Mouse (Mus musculus) gastrocnemius, postnatal 4 days (tissue): Measurements from ENCODE around the gene Hoxb5. TPM values are rescaled to one million over a fixed set of nuclear protein-coding genes. Genes with fewer than 3 reads are reported as not detected.

Experiments used
- DNase-seq, 2 experiments: peaks; one replicate each; pipeline ENCODE4 v3.0.0; 2021 to 2022; ENCODE audit warnings: low spot score in 2 of 2, mixed read lengths in 2 of 2
- total RNA-seq, 2 experiments: library from RNA; stranded (reverse); gene quantifications; 2 replicates each; pipeline ENCODE4 v1.2.3; 2021

Gene Hoxb5
- total RNA-seq, 2 experiments from 2014 or later: 0.80 to 1.1 TPM

DNA sequence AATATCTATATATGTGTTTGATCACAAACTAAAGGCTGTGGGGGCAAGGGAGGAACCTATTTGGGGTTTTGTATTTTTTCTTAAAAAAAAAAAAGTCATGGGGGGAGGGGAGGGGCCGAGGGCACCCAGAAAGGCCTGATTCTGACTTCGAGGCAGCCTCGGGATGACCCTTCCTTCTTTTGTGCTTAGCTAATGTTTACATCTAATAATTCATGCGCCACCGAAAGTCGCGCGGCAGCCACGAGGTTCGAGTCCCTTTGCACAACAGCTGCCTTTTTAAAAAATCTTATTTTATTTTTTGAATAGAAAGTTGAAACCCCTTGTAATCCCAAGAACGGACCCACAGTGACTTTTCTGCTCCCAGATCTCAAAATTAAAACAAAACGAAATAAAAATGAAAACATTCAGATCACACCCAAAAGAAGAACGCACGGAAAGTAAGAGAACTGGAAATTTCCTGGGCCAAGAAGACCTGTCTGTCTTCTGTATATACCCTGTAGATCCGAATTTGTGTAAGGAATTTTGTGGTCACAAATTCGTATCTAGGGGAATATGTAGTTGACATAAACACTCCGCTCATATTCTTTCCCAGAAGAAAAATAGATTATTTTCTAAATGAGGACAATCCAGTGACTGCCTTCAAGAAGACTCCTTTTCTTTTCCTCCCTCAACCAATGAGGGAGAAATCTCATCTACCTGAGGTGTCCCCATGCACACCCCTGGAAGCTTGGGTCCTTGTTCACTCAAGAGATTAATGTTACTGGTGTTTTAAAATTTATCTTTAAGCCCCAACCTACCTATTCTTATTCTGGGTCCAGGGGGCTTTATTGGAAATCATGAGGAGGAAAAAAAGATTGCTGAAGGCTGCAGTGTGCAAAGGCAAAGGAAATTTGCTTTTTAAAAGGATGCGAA, 13.8 kb downstream of the Hoxb5 start:
- no peak for DNase-seq

DNA sequence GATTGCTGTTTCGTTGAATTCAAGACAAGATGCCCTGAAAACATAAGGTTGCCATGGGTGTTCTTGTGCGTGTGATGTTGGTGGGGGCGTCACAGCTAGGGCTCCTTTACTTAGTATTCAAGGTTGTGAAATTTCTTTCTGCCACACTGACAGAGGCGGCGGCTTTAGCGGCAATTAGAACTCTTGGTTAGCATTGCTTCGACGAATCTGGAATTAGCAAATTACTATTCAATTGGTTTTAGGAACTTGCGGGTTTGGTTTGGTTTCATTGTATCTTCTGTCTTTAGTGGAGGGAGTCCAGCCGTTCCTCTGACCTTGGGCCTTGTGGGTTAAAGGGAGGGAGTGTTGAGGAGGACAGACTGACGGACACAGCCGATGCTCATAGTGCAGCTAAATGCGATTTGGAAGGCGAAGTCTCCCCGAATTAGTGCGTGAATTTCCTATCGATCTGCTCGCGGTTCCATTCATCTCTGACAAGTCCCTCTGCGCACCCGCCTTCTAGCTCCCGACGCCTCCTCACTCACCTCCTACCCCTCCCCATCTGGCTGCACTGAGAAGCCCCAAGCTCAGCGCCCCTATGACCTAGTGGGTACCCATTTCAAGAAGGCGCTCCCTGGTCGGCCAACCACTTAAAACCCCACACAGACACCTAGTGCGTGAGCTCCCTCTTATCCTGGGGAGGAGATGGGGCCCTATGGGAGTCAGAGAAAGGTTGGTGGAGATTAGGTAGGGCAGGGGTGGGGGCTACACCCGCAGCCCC, 14.7 kb downstream of the Hoxb5 start, which contains the start of gene Hoxb4:
TSS of gene Hoxb4 (plus strand) at position 660 of the 760 bp plus-strand sequence.
- DNase-seq: no peak

DNA sequence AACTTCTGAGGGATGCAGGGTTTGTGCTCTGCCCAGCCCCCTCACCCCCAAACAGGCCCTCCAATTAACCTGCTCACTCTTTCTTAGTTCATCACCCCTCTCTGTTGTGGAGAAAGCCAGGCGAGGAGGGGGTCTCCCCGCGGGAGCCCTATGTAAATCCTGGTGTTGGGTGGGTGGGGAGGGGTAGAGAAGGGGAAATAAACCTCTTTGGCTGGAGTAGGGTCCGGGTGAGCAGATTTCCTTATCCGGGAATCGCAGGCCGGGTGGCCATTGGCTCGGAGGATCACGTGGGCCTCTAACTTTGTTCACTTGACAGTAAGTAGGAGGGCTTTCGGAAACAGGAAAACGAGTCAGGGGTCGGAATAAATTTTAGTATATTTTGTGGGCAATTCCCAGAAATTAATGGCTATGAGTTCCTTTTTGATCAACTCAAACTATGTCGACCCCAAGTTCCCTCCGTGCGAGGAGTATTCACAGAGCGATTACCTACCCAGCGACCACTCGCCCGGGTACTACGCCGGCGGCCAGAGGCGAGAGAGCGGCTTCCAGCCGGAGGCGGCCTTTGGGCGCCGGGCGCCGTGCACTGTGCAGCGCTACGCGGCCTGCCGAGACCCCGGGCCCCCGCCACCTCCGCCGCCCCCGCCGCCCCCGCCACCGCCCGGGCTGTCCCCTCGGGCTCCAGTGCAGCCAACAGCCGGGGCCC, 15.4 kb downstream of the Hoxb5 start:
- no peak for DNase-seq

DNA sequence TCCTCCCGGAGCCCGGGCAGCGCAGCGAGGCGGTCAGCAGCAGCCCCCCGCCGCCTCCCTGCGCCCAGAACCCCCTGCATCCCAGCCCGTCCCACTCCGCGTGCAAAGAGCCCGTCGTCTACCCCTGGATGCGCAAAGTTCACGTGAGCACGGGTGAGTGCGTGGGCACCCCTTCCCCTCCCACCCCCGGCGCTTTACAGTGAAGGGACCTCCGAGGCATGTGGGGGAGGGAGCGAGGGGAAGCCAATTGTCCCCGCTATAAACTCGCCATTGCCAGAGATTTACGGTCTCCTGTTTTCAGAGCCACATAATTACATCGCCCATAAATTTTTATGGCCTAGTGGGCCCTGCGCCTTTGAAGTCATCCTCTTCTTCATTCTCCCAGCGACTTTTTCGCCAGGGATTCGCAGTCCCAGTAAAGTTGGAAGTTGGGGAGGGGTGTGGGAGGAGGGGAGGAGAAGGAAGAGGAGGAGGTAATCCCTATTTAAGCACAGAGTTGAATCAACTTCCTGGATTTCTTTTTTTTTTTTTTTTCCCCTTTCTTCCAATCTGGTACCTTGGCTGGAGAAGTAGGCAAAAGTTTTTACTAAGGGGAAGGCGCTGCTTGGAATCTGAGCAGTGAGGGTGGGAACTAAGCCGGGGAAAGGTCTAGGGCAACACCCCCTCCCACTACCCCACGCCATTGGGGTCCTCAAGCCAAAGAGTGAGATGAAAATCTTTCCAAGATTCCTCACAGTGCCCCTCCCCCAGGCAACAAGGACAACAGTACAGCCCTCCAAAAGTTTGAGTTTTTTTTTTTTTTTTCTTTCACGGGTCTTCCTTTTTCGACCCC, 16.2 kb downstream of the Hoxb5 start:
- no peak for DNase-seq

DNA sequence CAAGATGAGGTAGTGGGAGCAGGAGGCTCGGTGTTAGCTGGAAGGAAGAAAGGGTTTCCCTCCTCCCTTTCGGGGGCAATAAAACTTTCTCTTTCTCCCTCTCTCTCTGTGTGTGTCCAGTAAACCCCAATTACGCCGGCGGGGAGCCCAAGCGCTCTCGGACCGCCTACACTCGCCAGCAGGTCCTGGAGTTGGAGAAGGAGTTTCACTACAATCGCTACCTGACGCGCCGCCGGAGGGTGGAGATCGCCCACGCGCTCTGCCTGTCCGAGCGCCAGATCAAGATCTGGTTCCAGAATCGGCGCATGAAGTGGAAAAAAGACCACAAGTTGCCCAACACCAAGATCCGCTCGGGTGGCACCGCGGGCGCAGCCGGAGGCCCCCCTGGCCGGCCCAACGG, 16.8 kb downstream of the Hoxb5 start:
- no peak for DNase-seq

DNA sequence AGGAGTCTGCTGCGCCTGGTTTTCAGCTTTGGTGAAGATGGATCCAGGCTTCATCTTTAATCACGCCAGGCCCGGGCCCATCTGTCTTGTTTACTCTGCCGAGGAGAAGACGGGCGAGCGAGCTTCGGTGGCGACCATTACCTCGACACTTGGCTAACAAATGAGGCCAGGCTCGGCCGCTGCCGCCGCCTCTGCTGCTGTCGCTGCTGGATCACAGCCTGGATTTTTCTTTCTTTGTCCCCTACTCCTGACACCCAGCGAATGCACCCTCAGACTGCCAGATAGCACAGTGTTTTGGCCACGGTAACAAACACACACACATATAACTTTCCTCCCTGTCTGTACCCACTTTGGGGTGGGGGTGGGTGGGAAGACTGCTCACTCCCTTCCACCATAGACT, 17.6 kb downstream of the Hoxb5 start:
- no peak for DNase-seq

DNA sequence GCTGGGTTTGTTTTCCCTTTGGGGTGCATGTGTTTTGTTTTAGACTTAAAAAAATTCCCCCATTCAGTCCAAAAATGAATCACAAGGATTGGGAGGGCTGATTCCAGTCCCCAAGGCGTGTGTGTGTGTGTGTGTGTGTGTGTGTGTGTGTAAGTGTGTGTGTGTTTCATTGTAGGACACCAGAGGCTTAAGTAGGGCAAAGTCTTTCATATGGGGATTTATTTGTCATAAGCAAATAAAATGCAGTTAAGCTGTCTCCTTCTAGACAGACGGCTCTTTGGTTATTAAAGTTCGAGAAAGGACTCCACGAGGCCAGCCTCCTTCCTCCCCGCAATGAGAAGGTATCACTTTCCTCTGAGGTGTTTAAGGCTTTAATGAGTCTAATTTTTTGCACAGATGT, 18.7 kb downstream of the Hoxb5 start:
- DNase-seq: no peak

DNA sequence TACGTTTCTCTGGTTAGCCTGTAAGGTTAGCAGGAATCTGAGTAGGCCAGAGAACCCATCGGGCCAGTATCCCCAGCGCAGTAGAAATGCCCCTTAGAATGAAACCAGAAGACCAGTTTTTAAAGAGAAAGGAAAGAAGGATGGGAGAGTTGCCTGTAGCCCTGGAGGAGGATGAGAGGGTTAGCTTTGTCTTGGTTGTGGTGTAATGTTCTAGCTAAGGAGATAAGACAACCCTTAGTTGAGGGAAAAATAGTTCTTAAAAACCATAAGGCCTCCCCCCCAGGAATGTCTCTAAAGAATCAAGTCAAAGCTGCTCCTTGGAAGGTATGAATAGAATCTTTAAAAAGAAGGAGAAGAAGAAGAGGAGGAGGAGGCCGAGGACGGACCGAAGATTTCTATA, 19.6 kb downstream of the Hoxb5 start:
- DNase-seq: no peak

DNA sequence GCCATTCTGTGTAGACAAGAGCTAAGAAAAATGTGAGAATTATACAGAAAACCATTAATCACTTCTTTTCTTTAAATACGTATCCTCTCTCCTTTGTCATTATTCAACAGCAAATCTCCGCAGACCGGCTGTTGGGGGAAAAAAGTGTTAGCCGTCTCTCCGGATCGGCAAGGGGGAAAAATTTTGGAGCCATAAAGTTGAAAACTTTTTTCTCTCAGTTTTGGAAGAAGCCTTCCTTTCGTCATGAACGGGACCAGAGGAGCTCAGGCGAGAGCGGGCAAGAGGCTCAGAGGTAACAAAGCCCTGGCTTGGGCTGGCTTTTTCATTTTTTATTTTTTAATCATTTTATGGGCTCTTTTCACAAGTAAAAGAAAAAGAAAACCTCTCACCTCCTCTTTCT, 20.0 kb downstream of the Hoxb5 start, which contains the start of gene Hoxb3:
TSS of gene Hoxb3 (plus strand) at position 173 of the 400 bp plus-strand sequence.
- no peak for DNase-seq

DNA sequence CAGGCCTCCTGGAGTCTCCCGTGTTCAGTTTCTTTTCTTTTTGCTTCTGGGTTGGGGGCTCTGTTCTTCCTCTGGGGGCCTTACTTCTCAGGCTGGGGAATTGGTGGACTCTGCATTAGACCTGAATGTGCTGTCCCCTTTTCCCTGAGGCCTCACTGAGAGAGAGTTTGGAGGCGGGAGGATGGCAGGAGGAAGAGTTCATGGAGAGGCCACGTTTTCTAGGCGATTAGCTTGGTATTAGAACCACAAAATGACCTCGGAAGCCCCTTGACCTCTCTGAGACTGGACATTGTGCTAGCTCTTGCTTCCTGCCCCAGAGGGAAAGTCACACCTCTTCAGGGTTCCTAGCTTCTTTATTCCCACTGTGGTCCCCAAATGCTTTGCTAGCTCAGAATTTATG, 21.0 kb downstream of the Hoxb5 start:
- no peak for DNase-seq

DNA sequence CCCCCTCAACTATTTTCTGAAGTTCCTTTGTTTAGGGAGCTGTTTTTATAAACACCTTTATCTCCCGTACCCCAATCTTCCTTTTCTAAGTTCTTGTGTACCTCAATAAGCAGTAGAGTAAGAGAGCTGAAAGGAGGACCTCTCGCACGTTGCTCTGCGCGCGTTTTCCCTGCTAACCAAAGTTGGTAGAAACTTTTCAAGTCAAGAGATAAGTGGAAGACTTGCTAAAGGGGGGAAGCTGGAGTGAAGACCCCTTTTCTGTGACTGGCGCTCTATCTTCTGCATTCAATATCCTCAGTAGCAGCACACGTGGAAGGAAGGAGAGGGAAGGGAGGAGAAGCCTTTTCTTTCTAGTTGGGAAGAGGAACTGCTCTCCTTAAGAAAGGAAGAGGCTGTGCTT, 21.8 kb downstream of the Hoxb5 start:
- no peak for DNase-seq

DNA sequence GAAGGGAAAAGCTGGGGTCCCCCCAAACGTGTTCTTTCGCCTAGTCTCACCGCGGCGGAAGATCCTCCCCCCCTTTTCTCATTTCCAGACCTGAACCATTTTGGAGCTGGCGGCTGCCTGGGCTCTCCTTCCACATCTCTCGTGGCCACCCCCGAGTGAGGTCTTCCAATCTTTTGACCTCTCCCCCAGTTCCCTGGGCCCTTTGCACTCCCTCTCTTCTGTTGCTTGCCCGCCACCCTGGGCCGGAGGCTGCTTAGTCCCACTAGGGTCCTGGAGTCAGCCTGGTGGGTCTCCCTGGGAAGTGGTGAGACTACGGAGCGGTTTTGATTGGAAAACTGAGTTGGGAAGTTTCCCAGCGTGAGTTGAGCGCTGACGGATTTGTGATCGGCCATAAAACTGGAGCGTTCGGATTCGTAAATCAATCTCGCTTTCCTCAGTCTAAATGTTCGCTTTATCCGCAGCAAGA, 22.6 kb downstream of the Hoxb5 start:
- DNase-seq: no peak

DNA sequence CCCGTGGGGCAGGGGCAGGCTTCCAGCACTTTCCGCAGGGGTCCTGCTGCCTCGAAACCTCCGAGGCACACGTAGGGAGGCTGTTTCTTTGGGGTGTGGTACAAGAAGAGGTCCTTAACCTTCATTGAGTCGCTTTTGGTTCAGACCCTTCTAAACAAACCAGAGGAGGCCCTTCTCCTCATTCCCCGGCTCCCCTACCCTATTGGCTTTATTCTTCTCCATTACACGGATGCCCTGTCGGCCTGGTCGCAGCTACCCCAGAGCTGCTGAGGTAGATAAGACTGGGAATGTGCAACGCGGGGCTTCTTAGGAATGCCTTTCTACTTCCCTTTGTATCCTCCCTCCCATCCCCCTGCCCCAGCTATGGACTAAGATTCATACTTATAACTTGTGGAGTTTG, 23.6 kb downstream of the Hoxb5 start:
- no peak for DNase-seq

DNA sequence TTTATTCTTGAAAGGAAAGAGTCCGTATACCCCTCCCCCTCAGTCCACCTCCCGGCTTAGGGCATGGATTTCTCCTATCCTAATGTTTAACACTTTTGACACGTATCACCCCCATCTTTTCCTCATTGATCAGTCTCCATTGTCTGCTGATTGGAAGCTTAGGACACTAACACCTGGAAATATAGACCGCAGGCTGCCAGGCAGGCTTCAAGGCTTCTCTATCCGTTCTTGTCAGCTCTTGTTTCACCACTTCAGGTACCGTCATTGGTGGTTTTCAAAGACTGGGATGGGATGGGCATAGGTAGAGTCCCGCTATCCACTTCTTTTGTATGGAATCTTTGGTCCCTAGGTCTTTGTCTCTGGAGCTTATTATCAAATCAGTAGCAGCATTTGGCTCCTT, 24.0 kb downstream of the Hoxb5 start:
- DNase-seq: no peak

DNA sequence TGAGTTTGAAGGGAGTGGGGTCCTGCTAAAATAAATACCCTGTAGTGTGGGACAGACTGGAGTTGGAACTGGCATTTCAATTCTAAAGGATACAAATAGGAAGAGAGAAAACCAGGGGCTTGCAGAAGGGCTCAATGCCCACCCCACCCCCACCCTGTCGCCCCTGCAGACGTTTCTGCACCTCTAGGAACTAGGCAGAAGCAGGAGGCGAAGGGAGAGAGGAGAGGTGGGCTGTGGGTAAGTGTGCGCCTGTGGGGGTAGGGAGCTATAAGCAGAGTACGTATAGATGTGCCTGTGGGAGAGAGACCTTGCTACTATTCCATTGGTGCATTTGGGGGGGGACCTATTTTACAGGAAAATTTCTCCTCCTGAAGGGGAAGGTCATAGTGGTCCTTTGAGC, 24.6 kb downstream of the Hoxb5 start:
- DNase-seq: no peak

DNA sequence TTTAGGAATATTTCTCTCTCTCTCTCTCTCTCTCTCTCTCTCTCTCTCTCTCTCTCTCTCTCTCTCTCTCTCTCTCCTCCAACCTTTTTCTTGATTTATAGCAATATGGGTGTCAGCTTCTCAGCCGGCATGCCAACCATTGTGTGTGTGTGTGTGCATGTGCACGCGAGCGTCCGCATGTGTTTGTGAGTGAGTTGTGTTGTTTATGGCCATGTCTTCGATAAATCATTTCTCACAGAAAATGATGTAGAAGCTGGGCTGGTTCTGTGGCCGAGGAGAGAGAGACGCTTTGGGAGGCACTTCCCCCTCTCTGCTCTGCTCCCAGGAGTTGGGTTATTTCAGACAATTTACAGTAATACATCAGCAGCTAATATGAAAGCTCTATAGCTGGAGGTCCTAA, 25.5 kb downstream of the Hoxb5 start:
- DNase-seq: no peak

DNA sequence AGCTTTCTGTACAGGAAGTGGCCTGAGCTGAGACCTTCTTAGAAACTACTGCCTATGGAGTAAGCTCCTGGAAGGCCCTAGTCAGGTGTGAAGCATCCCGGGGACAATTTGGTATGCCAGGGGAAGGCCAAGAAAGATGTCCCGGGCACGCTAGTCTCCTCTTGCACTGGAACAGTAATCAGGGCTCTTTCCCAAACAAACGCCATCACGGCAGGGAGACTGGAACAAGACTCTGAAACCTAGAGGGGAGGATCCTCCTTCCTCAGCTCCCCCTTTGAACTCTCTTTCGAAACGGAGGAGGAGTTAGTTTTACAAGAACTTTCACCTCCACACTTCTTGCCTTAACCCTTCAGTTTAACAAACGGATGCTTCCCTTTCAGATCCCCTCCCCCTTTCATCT, 29.0 kb downstream of the Hoxb5 start:
- DNase-seq: no peak

DNA sequence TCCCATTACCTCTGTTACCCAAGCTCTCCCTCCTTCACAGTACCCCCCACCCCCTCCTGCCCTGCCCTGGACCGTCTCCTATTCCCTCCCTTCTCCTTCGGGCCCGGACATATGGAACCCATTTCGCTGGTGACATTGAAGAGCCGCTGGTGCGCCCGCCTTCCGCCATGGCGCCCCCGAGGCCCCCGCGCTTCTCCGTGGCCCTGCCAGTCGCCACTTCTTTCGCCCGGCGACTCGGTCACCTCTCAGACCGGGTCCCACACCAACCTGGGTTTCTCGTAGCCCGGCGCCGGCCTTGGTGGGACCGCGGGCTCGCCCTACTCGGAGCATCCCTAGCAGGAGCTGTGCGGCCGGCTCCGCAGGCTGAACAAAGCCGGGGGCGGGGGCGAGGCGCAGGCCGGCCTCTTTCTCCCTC, 29.5 kb downstream of the Hoxb5 start:
- no peak for DNase-seq

DNA sequence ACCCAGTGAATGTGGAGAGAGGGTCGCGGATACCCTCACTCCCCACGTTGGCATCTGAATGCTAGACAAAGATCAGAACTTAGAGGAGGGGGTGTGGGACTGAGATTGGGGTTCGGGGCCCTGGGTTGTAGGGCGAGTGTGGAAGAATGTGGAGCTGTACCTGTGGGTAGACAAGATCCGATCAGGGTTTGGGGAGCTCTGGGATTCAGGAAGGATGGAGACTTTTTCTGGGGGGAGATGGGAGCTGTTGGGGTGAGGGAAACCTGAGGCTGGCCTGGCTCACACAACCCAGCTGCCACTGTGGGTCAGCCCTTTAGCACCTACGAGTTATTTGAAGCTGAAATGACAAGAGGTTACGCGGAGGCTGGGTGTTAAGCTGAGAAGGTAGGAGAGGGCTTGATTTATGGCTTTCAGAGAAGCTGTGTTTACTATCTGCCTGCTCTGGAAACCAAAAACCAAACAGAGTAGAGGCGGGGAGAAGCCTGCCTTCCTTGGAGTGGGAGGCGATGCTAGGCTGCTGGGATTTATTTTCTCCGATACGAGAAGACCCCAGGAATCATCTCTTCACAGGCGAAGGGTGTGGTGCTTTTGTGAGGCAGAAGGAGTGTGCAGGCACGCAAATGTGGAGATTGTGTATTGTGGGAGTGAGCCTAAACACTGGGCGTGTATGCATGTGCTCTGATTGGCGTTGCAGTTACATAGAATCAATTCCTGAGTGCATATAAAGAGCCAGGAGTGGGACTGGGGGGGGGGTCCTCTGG, 30.3 kb downstream of the Hoxb5 start:
- no peak for DNase-seq

DNA sequence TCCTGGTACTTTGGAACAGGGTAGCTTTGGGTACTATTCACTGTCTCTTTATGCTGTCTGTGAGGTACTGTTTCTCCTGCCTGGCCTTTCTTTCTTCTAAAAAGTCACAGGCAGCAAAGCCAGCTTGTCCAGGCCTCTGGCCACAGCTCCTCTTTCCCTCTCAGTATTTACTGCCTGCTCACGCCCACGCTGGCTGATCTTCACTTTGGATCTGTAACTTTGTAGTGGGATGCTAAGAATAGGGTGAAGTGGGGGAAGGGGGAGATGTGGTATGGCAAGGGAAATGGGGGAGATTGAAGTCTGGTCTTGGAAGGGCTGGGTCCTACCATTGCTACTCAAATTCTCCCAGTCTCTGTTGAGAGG, 30.8 kb downstream of the Hoxb5 start:
- no peak for DNase-seq
